Mouse (Mus musculus): ENCODE data around the gene Camsap3. TPM values are rescaled to one million over a fixed set of nuclear protein-coding genes. Genes with fewer than 3 reads are reported as not detected.

Gene Camsap3
- total RNA-seq, 4 experiments from 2014 or later: 0.86 to 2.1 (median 1.0) TPM

DNA sequence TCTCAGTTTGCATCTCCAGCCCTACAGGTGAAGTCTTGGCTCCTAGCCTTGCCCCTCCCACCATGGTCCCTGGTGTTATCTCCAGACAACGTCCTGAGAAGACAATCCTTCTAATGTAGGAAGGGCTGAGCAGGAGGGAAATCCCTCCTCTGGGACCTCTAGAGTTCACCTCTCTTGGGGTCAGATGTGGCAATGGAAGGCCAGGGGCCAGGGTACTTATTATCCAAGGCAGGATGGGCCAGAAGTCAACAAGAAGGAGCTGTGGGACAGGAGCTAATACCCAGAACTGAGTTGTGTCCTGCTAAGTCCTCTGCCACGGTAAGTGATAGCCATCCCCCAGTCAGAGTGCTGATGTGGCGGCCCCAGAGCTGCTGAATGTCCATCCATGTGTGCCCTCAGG, 68.4 kb downstream of the Camsap3 start, which contains the start of gene Retn:
Gene Retn (plus strand): TSS at position 245 of the 400 bp plus-strand sequence.
- DNase-seq (ENCODE audit: low spot score): no peak

DNA sequence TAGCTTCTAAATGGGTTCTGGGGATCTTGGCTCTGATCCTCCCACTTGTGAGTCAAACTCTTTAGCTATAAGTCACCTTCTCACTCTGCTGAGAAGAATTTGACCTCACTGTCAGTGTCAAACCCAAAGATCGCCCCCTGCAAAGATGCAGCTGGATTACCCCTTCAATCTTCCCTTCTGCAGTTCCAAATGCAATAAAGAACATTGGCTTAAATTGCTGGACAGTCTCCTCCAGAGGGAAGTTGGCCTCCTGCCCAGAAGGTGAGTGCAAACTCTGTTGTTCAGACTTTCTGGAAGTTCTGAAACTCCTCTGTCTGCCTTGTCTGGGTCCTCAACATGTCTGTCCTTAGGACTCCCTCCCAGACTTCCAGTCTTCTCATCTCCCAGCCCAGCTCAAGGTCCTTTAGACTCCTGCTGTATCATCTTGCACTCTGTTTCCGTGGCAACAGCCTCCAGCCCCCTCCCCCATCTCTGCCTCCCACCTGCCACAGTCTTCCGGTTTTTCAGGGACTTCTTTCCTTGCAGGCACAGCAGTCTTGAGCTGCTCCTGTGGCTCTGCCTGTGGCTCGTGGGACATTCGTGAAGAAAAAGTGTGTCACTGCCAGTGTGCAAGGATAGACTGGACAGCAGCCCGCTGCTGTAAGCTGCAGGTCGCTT, 69.8 kb downstream of the Camsap3 start:
- no peak for DNase-seq (ENCODE audit: low spot score)

Other genes with a start within 250 kb of the Camsap3 start
- 1 to 10 TPM in 1 of 4 experiments, under 1 TPM in 3; 0.19 to 1.5 (median 0.33) TPM for gene A430078G23Rik, start 233.9 kb upstream of the Camsap3 start, total RNA-seq (2022)
- gene Arhgef18, start 194.3 kb upstream of the Camsap3 start, total RNA-seq (2022): 10 to 100 TPM; 15.0 to 17.4 (median 15.8) TPM
- 1 to 10 TPM; 2.6 to 4.7 (median 4.1) TPM for gene Pex11g, start 119.6 kb upstream of the Camsap3 start, total RNA-seq (2022)
- under 1 TPM in 1 of 4 experiments, not detected in 3; 0.16 TPM for gene Tex45, start 116.4 kb upstream of the Camsap3 start, total RNA-seq (2022)
- 10 to 100 TPM; 24.2 to 30.9 (median 29.6) TPM for gene Zfp358, start 94.2 kb upstream of the Camsap3 start, total RNA-seq (2022)
- 10 to 100 TPM; 20.6 to 24.2 (median 23.3) TPM for gene Mcoln1, start 86.8 kb upstream of the Camsap3 start, total RNA-seq (2022)
- 1 to 10 TPM; 8.8 to 9.8 (median 9.6) TPM for gene Pnpla6, start 71.9 kb upstream of the Camsap3 start, total RNA-seq (2022)
- under 1 TPM in 1 of 4 experiments, not detected in 3; 0.57 TPM for gene C330021F23Rik, start 19.3 kb upstream of the Camsap3 start, total RNA-seq (2022)
- 10 to 100 TPM; 13.8 to 18.5 (median 16.2) TPM for gene Xab2, start 34.0 kb downstream of the Camsap3 start, total RNA-seq (2022)
- 100 to 1,000 TPM in 1 of 4 experiments, 10 to 100 TPM in 3; 84.2 to 104 (median 93.4) TPM for gene Pet100, start 34.3 kb downstream of the Camsap3 start, total RNA-seq (2022)
- gene Pcp2, start 38.3 kb downstream of the Camsap3 start, total RNA-seq (2022): not detected
- 1 to 10 TPM; 4.6 to 7.7 (median 5.6) TPM for gene Stxbp2, start 43.7 kb downstream of the Camsap3 start, total RNA-seq (2022)
- gene Retn, start 68.5 kb downstream of the Camsap3 start, total RNA-seq (2022): 1 to 10 TPM in 2 of 4 experiments, under 1 TPM in 2; 0.38 to 1.9 (median 1.3) TPM
- 1 to 10 TPM in 1 of 4 experiments, not detected in 3; 3.5 TPM for gene Mcemp1, start 78.5 kb downstream of the Camsap3 start, total RNA-seq (2022)
- under 1 TPM in 2 of 4 experiments, not detected in 2; 0.86 to 0.97 TPM for gene Fcor, start 85.1 kb downstream of the Camsap3 start, total RNA-seq (2022)
- 10 to 100 TPM; 19.9 to 23.0 (median 20.6) TPM for gene Trappc5, start 89.0 kb downstream of the Camsap3 start, total RNA-seq (2022)
- under 1 TPM; 0.22 to 0.55 (median 0.47) TPM for gene Fcer2a, start 106.9 kb downstream of the Camsap3 start, total RNA-seq (2022)
- under 1 TPM; 0.53 to 0.79 (median 0.59) TPM for gene Clec4g, start 133.4 kb downstream of the Camsap3 start, total RNA-seq (2022)
- gene Cd209a, start 161.7 kb downstream of the Camsap3 start, total RNA-seq (2022): under 1 TPM; 0.63 to 0.78 (median 0.71) TPM

Data from heart, adult 8-10 months (tissue).